Mouse (Mus musculus): ENCODE data around the gene Ppp1r35. TPM values are rescaled to one million over a fixed set of nuclear protein-coding genes. Genes with fewer than 3 reads are reported as not detected.

The Ppp1r35 gene
- polyA plus RNA-seq, 1 experiment from 2014 or later, result 14.8 TPM

DNA sequence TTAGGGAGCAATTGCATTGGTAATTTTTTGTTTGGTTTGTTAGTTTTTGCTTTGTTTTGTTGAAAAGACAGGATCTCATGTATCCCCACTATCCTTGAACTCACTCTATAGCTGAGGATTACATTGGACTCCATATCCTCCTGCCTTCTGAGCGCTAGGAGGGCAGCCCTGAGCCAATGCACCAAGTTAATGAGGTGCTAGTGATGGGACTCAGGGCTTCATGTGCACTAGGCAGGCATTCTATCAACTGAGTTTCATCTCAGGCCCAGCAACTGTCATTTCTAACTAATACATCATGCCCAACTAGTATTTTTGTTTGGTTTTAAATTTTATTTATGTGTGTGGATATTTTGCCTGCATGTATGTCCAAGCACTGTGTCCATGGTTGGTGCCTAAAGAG is 27.5 kb downstream of the Ppp1r35 start:
- no peaks in the 10 kb centered on the region for H3K36me3 ChIP-seq (ENCODE audit: control insufficient read depth, insufficient read depth)
- no peaks in the 10 kb centered on the region for H3K4me1 ChIP-seq (ENCODE audit: control insufficient read depth, low read depth, low read length)
- H3K9ac ChIP-seq (ENCODE audit: low read depth, low read length), result no peak overlapping the region
- H3K9me3 ChIP-seq (replicated peaks; ENCODE audit: control insufficient read depth, low read length), result no peaks in the 10 kb centered on the region
- 55% methylated on average over 1 of the region's 1 CpGs for WGBS (ENCODE audit: insufficient replicate concordance)
- no peak overlapping the region for H3K4me3 ChIP-seq (ENCODE audit: low read depth, low read length)
- ATAC-seq (ENCODE audit: low read depth), result no peak
- no peak overlapping the region for H3K27ac ChIP-seq (ENCODE audit: low read length)
- H3K27me3 ChIP-seq (ENCODE audit: control insufficient read depth, insufficient read depth, low read depth, low read length), result no peaks in the 10 kb centered on the region
- no peak overlapping the region for H3K4me2 ChIP-seq (ENCODE audit: low read depth, low read length)

DNA sequence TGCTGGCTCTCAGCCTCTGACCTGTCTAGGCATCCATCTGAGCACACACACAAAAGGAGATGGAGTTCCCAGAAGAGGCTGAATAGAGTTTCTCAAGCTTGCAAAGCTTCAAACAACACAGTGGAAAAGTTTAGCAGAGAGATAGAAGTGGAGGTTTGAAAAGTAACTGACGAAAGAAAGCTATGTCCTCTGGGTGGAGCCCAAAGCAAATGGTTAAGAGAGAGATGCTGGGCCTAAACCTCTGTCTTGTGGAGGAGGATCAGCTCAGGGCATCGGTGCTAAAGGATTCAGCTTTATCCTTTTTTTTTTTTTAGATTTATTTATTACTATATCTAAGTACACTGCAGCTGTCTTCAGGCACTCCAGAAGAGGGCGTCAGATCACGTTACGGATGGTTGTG is 29.7 kb downstream of the Ppp1r35 start:
- no peak overlapping the region for H3K4me2 ChIP-seq (ENCODE audit: low read depth, low read length)
- H3K9ac ChIP-seq (ENCODE audit: low read depth, low read length), result no peak overlapping the region
- ATAC-seq (ENCODE audit: low read depth), result no peak
- H3K27me3 ChIP-seq (ENCODE audit: control insufficient read depth, insufficient read depth, low read depth, low read length), result no peaks in the 10 kb centered on the region
- H3K27ac ChIP-seq (ENCODE audit: low read length), result no peak overlapping the region
- no peaks in the 10 kb centered on the region for H3K36me3 ChIP-seq (ENCODE audit: control insufficient read depth, insufficient read depth)
- no peaks in the 10 kb centered on the region for H3K4me1 ChIP-seq (ENCODE audit: control insufficient read depth, low read depth, low read length)
- H3K9me3 ChIP-seq (replicated peaks; ENCODE audit: control insufficient read depth, low read length), result no peaks in the 10 kb centered on the region
- 67% methylated on average over 5 of the region's 5 CpGs for WGBS (ENCODE audit: insufficient replicate concordance)
- H3K4me3 ChIP-seq (ENCODE audit: low read depth, low read length), result no peak overlapping the region

DNA sequence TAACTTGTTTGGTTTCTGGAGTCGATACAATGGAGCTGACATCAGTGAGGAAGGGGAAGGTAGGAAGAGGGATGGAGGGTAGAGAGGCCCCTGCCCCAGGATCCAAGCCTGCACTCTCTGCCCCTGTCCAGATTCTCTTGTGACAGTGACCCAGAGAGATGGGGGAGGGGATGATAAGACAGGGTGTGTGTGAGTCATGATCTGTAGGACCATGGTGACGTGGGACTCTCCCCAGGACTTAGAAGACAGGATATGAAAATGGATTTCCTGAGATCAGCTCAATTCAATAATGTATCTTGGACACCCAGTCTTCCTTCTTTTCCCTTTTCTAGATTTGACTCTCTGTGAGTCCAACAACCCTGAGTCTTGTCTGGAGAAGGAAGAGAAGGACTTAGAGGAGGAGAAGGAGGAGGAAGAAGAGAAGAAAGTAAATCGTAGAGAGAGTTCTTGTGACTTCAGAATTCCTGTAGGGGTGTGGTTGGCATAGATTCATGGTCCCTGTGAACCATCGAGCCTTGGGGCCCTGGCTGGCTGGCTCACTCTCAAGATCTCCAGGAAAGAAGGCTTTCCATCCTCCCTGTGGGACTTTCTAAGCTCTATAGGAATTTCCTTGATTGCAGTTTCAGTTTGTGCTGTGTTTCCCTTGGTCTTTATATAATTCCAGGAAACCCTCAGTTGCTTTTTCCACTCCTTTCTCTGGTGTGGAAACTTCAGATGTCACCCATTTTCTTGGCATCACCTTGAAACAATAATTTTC is 39.0 kb downstream of the Ppp1r35 start:
- no peak overlapping the region for H3K4me2 ChIP-seq (ENCODE audit: low read depth, low read length)
- no peak overlapping the region for H3K9ac ChIP-seq (ENCODE audit: low read depth, low read length)
- 43% methylated on average over 4 of the region's 4 CpGs for WGBS (ENCODE audit: insufficient replicate concordance)
- H3K9me3 ChIP-seq (replicated peaks; ENCODE audit: control insufficient read depth, low read length), result no peaks in the 10 kb centered on the region
- no peaks in the 10 kb centered on the region for H3K36me3 ChIP-seq (ENCODE audit: control insufficient read depth, insufficient read depth)
- H3K27me3 ChIP-seq (ENCODE audit: control insufficient read depth, insufficient read depth, low read depth, low read length), result no peaks in the 10 kb centered on the region
- no peaks in the 10 kb centered on the region for H3K4me1 ChIP-seq (ENCODE audit: control insufficient read depth, low read depth, low read length)
- no peak overlapping the region for H3K4me3 ChIP-seq (ENCODE audit: low read depth, low read length)
- peak; percentile 43; the same call in 1 of the 2 replicates for ATAC-seq (ENCODE audit: low read depth)
- H3K27ac ChIP-seq (ENCODE audit: low read length), result no peak overlapping the region

DNA sequence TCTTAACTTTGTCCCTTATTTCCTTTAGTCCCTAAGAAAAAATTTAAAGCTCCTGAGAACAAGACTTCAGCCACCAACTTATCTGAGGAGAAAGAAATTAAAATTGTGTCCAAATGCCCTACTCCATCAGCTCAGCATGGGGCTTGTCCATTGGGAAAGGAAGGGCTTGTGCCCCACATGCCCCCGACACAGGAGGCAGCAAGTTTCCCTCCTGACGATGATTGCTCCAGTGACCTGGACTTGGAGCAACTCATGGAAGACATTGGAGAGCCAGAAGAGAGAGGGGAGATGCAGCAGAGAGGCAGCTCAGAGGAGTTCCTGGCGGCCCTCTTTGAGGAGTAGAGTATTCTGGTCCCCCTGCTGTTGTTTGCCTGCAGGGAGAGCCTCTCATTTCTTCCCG is 43.5 kb downstream of the Ppp1r35 start:
- no peaks in the 10 kb centered on the region for H3K27me3 ChIP-seq (ENCODE audit: control insufficient read depth, insufficient read depth, low read depth, low read length)
- no peaks in the 10 kb centered on the region; the same call in none of the 2 replicates for H3K4me1 ChIP-seq (ENCODE audit: control insufficient read depth, low read depth, low read length)
- no peak overlapping the region for H3K27ac ChIP-seq (ENCODE audit: low read length)
- no peaks in the 10 kb centered on the region for H3K36me3 ChIP-seq (ENCODE audit: control insufficient read depth, insufficient read depth)
- no peaks in the 10 kb centered on the region for H3K9me3 ChIP-seq (replicated peaks; ENCODE audit: control insufficient read depth, low read length)
- no peak for ATAC-seq (ENCODE audit: low read depth)
- no peak overlapping the region for H3K4me3 ChIP-seq (ENCODE audit: low read depth, low read length)
- 60% methylated on average over 4 of the region's 4 CpGs for WGBS (ENCODE audit: insufficient replicate concordance)
- no peak overlapping the region for H3K4me2 ChIP-seq (ENCODE audit: low read depth, low read length)
- H3K9ac ChIP-seq (ENCODE audit: low read depth, low read length), result no peak overlapping the region

DNA sequence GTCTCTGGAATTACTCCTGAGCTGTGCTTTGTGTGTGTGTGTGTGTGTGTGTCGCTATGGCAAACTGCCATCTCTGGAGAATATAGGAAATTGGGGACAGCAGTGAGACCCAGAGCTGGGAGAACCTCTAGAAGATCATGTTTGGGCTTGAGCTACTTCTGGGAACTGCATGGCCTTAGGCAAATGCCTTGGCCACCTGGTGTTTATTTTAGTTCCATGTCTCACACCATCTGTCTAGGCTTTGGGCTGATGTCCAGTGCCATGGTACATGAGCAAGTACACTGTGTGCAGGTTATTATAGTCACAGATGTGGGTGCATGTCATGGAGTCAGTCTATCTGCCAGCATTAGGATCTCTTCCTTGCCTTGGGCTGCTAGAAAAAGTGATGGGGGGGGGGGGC is 44.0 kb downstream of the Ppp1r35 start:
- Histone ChIP-seq H3K9me3 (replicated peaks; ENCODE audit: control insufficient read depth, low read length) (no peaks in the 10 kb centered on the region), H3K27ac (ENCODE audit: low read length) (no peak overlapping the region), H3K4me3 (ENCODE audit: low read depth, low read length) (no peak overlapping the region), H3K4me2 (ENCODE audit: low read depth, low read length) (no peak overlapping the region), H3K36me3 (ENCODE audit: control insufficient read depth, insufficient read depth) (no peaks in the 10 kb centered on the region), H3K9ac (ENCODE audit: low read depth, low read length) (no peak overlapping the region), H3K4me1 (ENCODE audit: control insufficient read depth, low read depth, low read length) (no peaks in the 10 kb centered on the region; the same call in none of the 2 replicates), H3K27me3 (ENCODE audit: control insufficient read depth, insufficient read depth, low read depth, low read length) (no peaks in the 10 kb centered on the region)
- WGBS (ENCODE audit: insufficient replicate concordance), result 33% methylated on average over 1 of the region's 1 CpGs
- ATAC-seq (ENCODE audit: low read depth), result no peak

DNA sequence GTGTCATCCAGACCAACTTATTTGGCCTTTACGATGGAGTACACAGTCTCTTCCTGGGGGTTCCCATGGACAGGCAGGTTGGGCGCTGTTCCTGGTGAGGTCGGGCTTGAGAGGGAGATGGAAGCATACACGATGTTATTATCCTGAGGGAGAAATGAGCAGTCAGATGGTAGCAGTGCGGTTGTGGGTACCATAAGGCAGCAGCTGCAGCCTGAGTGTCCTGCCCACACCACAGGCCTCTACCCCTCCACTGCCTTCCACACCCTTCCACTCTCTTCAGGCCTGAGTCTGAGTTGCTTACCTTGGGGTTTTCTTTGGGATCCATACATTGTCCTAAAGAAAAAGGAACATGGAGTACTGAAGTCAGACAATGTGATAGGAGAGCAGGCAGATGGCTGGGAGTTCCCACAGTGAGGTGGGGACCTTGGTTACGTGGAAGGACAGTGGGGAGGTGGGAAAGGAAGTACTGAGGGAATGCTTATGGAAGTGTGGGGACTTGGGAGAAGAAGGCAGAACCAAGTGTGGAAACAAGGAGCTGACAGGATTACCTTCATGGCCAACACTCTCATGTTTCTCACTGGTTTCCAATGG is 44.9 kb downstream of the Ppp1r35 start:
- H3K27ac ChIP-seq (ENCODE audit: low read length), result no peak overlapping the region
- no peak overlapping the region for H3K4me3 ChIP-seq (ENCODE audit: low read depth, low read length)
- ATAC-seq (ENCODE audit: low read depth), result no peak
- H3K9me3 ChIP-seq (replicated peaks; ENCODE audit: control insufficient read depth, low read length), result no peaks in the 10 kb centered on the region
- H3K27me3 ChIP-seq (ENCODE audit: control insufficient read depth, insufficient read depth, low read depth, low read length), result no peaks in the 10 kb centered on the region
- H3K4me2 ChIP-seq (ENCODE audit: low read depth, low read length), result no peak overlapping the region
- WGBS (ENCODE audit: insufficient replicate concordance), result 56% methylated on average over 6 of the region's 6 CpGs
- H3K36me3 ChIP-seq (ENCODE audit: control insufficient read depth, insufficient read depth), result no peaks in the 10 kb centered on the region
- no peaks in the 10 kb centered on the region; the same call in none of the 2 replicates for H3K4me1 ChIP-seq (ENCODE audit: control insufficient read depth, low read depth, low read length)
- no peak overlapping the region for H3K9ac ChIP-seq (ENCODE audit: low read depth, low read length)

DNA sequence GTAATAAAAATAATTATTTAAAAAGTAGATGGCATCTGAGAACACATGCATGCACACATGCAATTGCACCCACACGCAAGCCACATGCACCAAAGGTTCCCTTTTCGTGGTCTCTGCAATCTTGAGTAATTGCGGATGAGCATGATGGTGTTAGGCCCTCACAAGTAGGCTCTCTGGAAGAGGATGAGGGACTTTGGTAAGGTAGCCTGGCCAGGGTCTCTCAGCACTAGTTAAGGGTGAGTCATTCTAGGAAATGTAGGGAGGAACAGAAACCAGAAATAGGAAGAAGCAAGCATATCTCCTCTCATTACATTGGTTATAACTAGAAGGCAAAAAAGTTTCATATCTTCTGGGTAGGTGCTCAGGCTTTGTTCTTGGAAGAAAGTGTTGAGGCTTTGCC is 46.4 kb downstream of the Ppp1r35 start:
- Histone ChIP-seq H3K27ac (ENCODE audit: low read length) (no peak overlapping the region), H3K36me3 (ENCODE audit: control insufficient read depth, insufficient read depth) (no peaks in the 10 kb centered on the region), H3K9me3 (replicated peaks; ENCODE audit: control insufficient read depth, low read length) (no peaks in the 10 kb centered on the region), H3K4me2 (ENCODE audit: low read depth, low read length) (no peak overlapping the region), H3K9ac (ENCODE audit: low read depth, low read length) (no peak overlapping the region), H3K4me3 (ENCODE audit: low read depth, low read length) (no peak overlapping the region), H3K27me3 (ENCODE audit: control insufficient read depth, insufficient read depth, low read depth, low read length) (no peaks in the 10 kb centered on the region), H3K4me1 (ENCODE audit: control insufficient read depth, low read depth, low read length) (peaks cover 3% of the 10 kb centered on the region)
- ATAC-seq (ENCODE audit: low read depth), result no peak
- 58% methylated on average over 3 of the region's 3 CpGs for WGBS (ENCODE audit: insufficient replicate concordance)

DNA sequence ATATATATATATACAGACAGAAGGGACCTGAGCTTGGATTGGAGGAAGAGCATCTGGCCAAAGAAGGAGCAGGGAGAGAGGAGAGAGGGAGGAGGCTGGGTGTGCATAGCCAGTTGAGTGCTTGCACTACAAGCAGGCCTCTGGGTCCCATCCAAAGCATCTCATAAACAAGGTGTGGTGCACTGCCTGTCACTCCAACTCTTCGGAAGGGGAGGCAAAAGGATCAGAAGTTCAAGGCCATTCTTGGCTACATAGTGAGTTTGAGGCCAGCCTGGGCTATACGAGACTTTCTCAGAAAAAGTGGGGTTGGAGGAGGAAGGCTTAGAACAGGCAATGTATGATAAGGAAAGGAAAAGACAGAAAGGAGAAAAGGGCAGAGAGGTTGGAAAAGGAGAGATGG is 47.3 kb downstream of the Ppp1r35 start:
- 48% methylated on average over 2 of the region's 2 CpGs for WGBS (ENCODE audit: insufficient replicate concordance)
- no peak overlapping the region for H3K27ac ChIP-seq (ENCODE audit: low read length)
- H3K27me3 ChIP-seq (ENCODE audit: control insufficient read depth, insufficient read depth, low read depth, low read length), result no peaks in the 10 kb centered on the region
- no peak for ATAC-seq (ENCODE audit: low read depth)
- no peak overlapping the region for H3K4me3 ChIP-seq (ENCODE audit: low read depth, low read length)
- peaks cover 3% of the 10 kb centered on the region for H3K4me1 ChIP-seq (ENCODE audit: control insufficient read depth, low read depth, low read length)
- H3K9ac ChIP-seq (ENCODE audit: low read depth, low read length), result no peak overlapping the region
- H3K9me3 ChIP-seq (replicated peaks; ENCODE audit: control insufficient read depth, low read length), result no peaks in the 10 kb centered on the region
- no peaks in the 10 kb centered on the region for H3K36me3 ChIP-seq (ENCODE audit: control insufficient read depth, insufficient read depth)
- H3K4me2 ChIP-seq (ENCODE audit: low read depth, low read length), result no peak overlapping the region

DNA sequence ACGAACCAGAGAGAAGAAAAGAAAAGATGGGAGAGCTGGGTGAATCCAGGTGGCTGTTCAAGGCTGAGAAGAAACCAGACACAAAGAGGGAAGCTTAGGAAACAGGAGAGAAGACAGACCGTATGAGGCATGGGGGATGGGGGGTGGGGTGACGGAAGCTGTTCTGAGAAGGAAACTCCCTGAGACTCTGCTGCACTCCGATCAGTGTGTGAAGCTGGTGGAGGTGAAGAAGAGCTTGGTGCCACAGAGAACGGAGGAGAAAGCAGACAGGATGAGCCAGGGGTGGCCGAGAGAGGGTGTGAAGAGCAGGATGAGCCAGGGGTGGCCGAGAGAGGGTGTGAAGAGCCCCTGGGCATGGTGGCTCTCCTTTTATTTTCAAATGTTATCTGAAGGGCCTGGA is 47.8 kb downstream of the Ppp1r35 start:
- 27% methylated on average over 7 of the region's 7 CpGs for WGBS (ENCODE audit: insufficient replicate concordance)
- peaks cover 3% of the 10 kb centered on the region for H3K4me1 ChIP-seq (ENCODE audit: control insufficient read depth, low read depth, low read length)

More for the DNA sequence above, 47.8 kb downstream of the Ppp1r35 start:
- Histone ChIP-seq H3K4me3 (ENCODE audit: low read depth, low read length) (no peak overlapping the region), H3K36me3 (ENCODE audit: control insufficient read depth, insufficient read depth) (no peaks in the 10 kb centered on the region), H3K4me2 (ENCODE audit: low read depth, low read length) (no peak overlapping the region), H3K27me3 (ENCODE audit: control insufficient read depth, insufficient read depth, low read depth, low read length) (no peaks in the 10 kb centered on the region), H3K9me3 (replicated peaks; ENCODE audit: control insufficient read depth, low read length) (no peaks in the 10 kb centered on the region), H3K27ac (ENCODE audit: low read length) (no peak overlapping the region), H3K9ac (ENCODE audit: low read depth, low read length) (no peak overlapping the region)
- no peak for ATAC-seq (ENCODE audit: low read depth)

Measured in liver, embryonic 16.5 days (tissue).